11 mouse cellular contexts compared by ENCODE assay signal in the genomic region with DNA sequence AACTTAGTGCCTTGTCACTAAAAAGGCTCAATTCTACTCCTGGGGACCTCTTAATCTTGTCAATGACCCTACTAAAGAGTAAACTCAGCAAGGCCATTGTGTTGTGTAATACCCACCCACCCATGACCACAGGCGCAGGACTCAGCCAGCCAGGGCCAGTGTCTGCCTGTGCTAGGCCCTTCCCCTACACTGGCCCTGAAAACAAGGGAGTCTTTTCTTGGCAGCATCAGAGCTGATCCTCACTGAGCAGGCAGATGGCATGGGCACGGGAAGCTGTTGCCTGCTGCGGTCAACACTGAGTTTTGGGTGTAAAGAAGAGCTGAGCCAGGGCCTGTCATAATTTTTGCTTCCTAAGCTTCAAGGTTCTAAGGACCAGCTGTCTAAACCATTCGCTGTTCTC. TPM values are rescaled to one million over a fixed set of nuclear protein-coding genes. Genes with fewer than 3 reads are reported as not detected.
A peak's percentile ranks its signal among the peaks of the same experiment; 100 is the strongest.
DNase-seq lines count a peak whose midpoint lies in the region; ATAC-seq and TF ChIP-seq lines count a peak whose summit lies in the region.
"Had no signal": no experiment of that assay in that cellular context is flagged by ENCODE, and none has a peak within 500 bp of the region (broad histone marks: within the 10 kb centered on the region; RNA-seq: fewer than 3 reads in every experiment).

No protein-coding gene starts in this region.

- no peak for ATAC-seq in granulocyte monocyte progenitor cell, adult 5-6 weeks (replicated peaks; ENCODE audit: poor library complexity, severe bottlenecking)

- peak overlapping the region; percentile 82 for H3K27ac ChIP-seq in left cerebral cortex, adult 2 months
- H3K27ac ChIP-seq: heart, embryonic 13.5 days had no signal

- H3K4me3 ChIP-seq in left cerebral cortex, adult 2 months, result no peak overlapping the region
- H3K4me3 ChIP-seq: heart, embryonic 13.5 days had no signal

- intact Hi-C loops in left cerebral cortex, adult 2 months (cut with DNase I), result no loop called here
- intact Hi-C loops in left cerebral cortex, postnatal 10 days (cut with DNase I), result no loop called here

- no peak for TF ChIP-seq CTCF in left cerebral cortex, adult 2 months (IDR thresholded peaks at IDR 0.05)

- DNase-seq in left cerebral cortex, adult 2 months (ENCODE audit: extremely low spot score in 1 of 2, low spot score in 2 of 2), result no peak
- no peak for DNase-seq in left cerebral cortex, postnatal 10 days (ENCODE audit: extremely low spot score in 1 of 2, low spot score in 2 of 2)
- DNase-seq in adrenal gland, postnatal 10 days, result peak; percentile 59
- DNase-seq in cerebellum, adult 9-10 months, result peak; percentile 67
- DNase-seq in layer of hippocampus, adult 8-10 months (ENCODE audit: low spot score in 2 of 2), result peak; percentile 54 to 65
- DNase-seq in frontal cortex, postnatal 25 days (ENCODE audit: low spot score in 2 of 2), result no peak
- no peak for DNase-seq in gastrocnemius, adult 8-10 months (ENCODE audit: low spot score in 2 of 2)

RNA-seq across cellular contexts. Expression of gene Map6d1, which starts 3.7 kb away (rescaled TPM):
- 10 to 100 TPM; 41.6 to 42.4 TPM for total RNA-seq in left cerebral cortex, adult 2 months (2021)
- total RNA-seq in left cerebral cortex, postnatal 10 days (2021), result 10 to 100 TPM; 27.3 to 29.2 TPM
- total RNA-seq in adrenal gland, postnatal 10 days (2021), result 1 to 10 TPM; 2.3 to 3.4 TPM
- 10 to 100 TPM; 27.2 to 36.7 (median 29.8) TPM for total RNA-seq in layer of hippocampus, adult 8-10 months (2022)
- total RNA-seq in granulocyte monocyte progenitor cell, adult 5-6 weeks (2014; fragmentation: Nextera tagmentation), result not detected in 2 replicates
- total RNA-seq in granulocyte monocyte progenitor cell, adult 5-6 weeks (2017), result not detected in 2 replicates
- total RNA-seq in gastrocnemius, adult 8-10 months (2022), result under 1 TPM; 0.24 to 0.53 (median 0.46) TPM
- total RNA-seq: G1E; megakaryocyte, adult 5-6 weeks had no signal

Comparison
In these comparisons a context has a peak if more than half of its experiments do, and no peak if none do; other contexts are left out.
1. DNase-seq: peak in adrenal gland, postnatal 10 days (single experiment), cerebellum, adult 9-10 months (single experiment) and layer of hippocampus, adult 8-10 months (2 of 2); none in left cerebral cortex, adult 2 months (0 of 2), left cerebral cortex, postnatal 10 days (0 of 2), frontal cortex, postnatal 25 days (0 of 2) and gastrocnemius, adult 8-10 months (0 of 2).
2. RNA of gene Map6d1, which starts 3.7 kb away (total RNA-seq): 41.6 to 42.4 TPM in left cerebral cortex, adult 2 months, 27.2 to 36.7 TPM in layer of hippocampus, adult 8-10 months and 27.3 to 29.2 TPM in left cerebral cortex, postnatal 10 days; 2.3 to 3.4 TPM in adrenal gland, postnatal 10 days, 0.24 to 0.53 TPM in gastrocnemius, adult 8-10 months and not detected in granulocyte monocyte progenitor cell, adult 5-6 weeks; every median in the first group is over 4 times any median in the second.